Mouse (Mus musculus): ENCODE measurements around the gene Sgcd. TPM values are rescaled to one million over a fixed set of nuclear protein-coding genes. Genes with fewer than 3 reads are reported as not detected.

The Sgcd gene
- total RNA-seq, 2 experiments from 2014 or later = 15.3 to 17.9 TPM

DNA sequence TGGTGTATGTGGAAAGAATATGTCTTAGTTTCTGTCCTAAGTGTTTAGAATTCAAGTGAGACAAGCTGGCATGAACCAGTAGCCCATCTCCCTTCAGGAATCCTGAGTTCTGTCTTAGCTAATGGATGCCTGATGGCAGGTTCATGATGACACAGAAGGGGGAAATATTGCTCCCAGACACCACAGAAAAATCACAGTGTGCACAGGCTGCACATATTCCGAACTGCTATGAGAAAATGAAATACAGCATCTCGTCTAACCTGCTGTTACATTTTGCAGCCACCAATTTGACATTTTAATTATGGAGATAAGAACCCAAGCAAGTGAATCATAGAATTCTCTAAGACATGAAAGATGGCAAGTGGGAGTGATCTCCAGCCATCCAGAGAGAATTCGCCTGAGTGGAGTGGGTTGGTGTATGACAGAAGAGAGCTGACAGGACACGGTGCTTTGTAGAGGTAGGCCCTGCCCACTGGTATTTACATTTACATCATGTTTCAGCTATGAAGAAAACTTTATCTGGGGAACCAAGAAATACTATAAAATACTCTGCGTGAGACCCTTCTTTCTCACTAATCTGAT lies 1076.0 kb downstream of the Sgcd start:
- intact Hi-C loops (cut with DNase I) = no loop called here
- DNase-seq (ENCODE audit: extremely low spot score in 1 of 2, low spot score in 2 of 2) = no peak

DNA sequence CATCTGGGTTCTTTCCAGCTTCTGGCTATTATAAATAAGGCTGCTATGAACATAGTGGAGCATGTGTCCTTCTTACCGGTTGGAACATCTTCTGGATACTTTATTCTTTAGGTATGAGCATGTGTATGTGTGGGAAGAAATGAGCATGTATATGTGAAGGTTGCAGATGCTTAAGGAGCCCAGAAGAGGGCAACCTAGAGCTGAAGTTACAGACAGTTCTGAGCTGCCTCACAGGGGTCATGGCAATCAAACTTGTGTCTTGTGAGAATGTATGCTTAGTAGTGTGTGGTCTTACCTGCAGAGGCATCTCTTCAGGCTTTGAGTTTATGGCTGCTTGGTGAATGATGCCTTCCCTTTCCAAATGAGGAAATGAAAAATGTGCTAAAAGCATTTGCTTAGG lies 1084.5 kb downstream of the Sgcd start:
- intact Hi-C loops (cut with DNase I) = no loop called here
- no peak for DNase-seq (ENCODE audit: extremely low spot score in 1 of 2, low spot score in 2 of 2)

- intact Hi-C loops (cut with DNase I) = no loop called here
- no peak for DNase-seq (ENCODE audit: extremely low spot score in 1 of 2, low spot score in 2 of 2)
These were observed 1099.7 kb downstream of the Sgcd start for GRCm38 (mm10) chr11:46889093-46889492.

DNA sequence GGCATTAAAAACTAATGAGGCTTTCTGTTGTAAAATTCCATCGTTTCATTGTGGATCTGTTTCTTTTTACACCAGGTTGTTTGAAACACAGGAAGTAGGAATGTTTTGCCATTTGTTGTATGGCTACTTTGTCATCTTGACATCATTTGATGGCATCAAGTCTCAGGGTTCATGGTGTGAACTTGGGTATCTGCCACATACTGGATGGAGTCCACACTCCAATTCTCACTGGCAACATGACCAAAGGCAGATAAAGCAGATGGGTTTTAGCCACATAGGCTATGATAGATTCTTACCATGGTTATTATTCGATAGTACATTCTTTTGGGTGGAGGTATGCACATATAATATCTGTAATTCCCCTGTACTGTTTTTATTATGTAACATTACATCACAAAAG lies 1106.3 kb downstream of the Sgcd start:
- DNase-seq (ENCODE audit: extremely low spot score in 1 of 2, low spot score in 2 of 2) = no peak
- intact Hi-C loops (cut with DNase I) = no loop called here

DNA sequence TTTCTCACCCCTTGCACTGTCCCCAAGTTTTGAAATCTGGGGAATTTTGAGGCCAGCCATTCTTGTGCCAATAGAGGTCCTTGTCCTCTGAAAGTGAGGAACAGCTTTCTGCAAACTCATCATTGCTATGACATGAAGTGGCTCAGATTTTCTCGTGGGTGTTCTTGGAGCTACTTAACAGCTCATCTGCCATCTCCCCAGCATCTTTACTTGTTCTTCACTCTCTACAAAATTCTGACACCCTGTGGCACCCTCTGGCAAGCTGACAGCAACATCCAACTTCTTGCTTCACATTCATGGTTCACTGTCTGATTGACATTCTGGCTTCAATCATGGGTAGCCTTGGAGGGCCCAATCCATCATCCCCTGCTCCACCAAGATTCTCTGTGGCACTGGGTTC lies 1113.0 kb downstream of the Sgcd start:
- intact Hi-C loops (cut with DNase I) = no loop called here
- DNase-seq (ENCODE audit: extremely low spot score in 1 of 2, low spot score in 2 of 2) = no peak

DNA sequence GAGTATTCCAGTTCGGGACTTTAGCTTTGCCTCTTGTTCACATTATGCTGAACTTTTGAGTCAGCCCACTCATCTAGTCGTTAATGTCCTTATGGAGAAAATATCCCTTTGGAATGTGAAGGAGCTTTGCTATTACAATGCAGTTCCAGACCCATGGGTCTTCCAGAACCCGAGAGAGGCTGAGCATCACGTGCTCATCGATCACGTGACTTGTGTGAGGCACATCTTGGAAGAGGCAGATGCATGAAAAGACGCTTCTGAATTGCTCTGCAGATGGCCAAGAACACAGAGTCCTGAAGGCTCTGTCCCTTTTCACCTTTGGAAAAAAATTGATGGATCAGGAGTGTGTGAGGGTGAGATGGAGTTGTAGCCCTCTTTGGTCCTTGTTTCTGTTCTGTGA lies 1120.2 kb downstream of the Sgcd start:
- no peak for DNase-seq (ENCODE audit: extremely low spot score in 1 of 2, low spot score in 2 of 2)
- intact Hi-C loops (cut with DNase I) = loop anchor here (10.0 kb wide), 1 partner anchor 1906 kb away; no protein-coding TSS in a partner anchor

- peak in 1 of 2 experiments; percentile 37 for DNase-seq (ENCODE audit: extremely low spot score in 1 of 2, low spot score in 2 of 2)
- intact Hi-C loops (cut with DNase I) = loop anchor here (10.0 kb wide), 1 partner anchor 1910 kb away; no protein-coding TSS in a partner anchor
These were observed 1124.0 kb downstream of the Sgcd start for GRCm38 (mm10) chr11:46864809-46865208.

- intact Hi-C loops (cut with DNase I) = no loop called here
- DNase-seq (ENCODE audit: extremely low spot score in 1 of 2, low spot score in 2 of 2) = peak; percentile 27 to 36
These were observed 1140.4 kb downstream of the Sgcd start for GRCm38 (mm10) chr11:46848221-46848971.

GRCm38 (mm10) chr11:46847827-46848220 lies 1140.9 kb downstream of the Sgcd start:
- DNase-seq (ENCODE audit: extremely low spot score in 1 of 2, low spot score in 2 of 2) = no peak
- intact Hi-C loops (cut with DNase I) = no loop called here

DNA sequence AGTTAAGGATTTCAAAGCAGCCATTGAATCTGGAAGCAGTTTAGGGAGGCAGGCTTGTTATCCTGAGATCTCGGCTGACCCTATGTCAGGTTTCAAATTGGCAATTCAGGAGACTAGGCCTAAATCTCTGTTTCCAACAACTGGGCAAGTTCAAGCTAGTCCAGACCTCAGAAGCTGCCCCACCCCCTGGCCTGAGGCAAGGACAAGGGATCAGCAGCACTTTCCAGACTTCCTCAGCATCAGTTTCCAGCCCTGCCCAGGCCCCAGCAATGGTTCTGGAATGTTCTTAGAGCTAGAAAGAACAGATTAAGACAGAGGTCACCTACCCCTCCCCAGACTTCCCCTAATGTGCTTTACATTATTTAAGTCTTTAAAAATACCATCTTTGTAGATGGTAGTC lies 1142.1 kb downstream of the Sgcd start:
- no peak for DNase-seq (ENCODE audit: extremely low spot score in 1 of 2, low spot score in 2 of 2)
- intact Hi-C loops (cut with DNase I) = no loop called here
